Mouse (Mus musculus) left cerebral cortex, postnatal 25 days (tissue): ENCODE data around the gene Tbl3. TPM values are rescaled to one million over a fixed set of nuclear protein-coding genes. Genes with fewer than 3 reads are reported as not detected.

ENCODE experiments used
- DNase-seq, 2 experiments: peaks; one replicate each; pipeline ENCODE4 v3.0.0; 2022; ENCODE audit warnings: low spot score in 2 of 2, mixed read lengths in 1 of 2
- intact Hi-C: fragments of 180-260 bp; cut with DNase I; formaldehyde crosslinking; loops from one replicate; pipeline ENCODE4 v1.15.1; 2025
- total RNA-seq, 2 experiments: library from RNA; stranded (reverse); gene quantifications; 2 replicates each; pipeline ENCODE4 v1.2.3; 2021

Tbl3 gene
- 10 to 100 TPM; 26.1 to 27.4 TPM for total RNA-seq

DNA sequence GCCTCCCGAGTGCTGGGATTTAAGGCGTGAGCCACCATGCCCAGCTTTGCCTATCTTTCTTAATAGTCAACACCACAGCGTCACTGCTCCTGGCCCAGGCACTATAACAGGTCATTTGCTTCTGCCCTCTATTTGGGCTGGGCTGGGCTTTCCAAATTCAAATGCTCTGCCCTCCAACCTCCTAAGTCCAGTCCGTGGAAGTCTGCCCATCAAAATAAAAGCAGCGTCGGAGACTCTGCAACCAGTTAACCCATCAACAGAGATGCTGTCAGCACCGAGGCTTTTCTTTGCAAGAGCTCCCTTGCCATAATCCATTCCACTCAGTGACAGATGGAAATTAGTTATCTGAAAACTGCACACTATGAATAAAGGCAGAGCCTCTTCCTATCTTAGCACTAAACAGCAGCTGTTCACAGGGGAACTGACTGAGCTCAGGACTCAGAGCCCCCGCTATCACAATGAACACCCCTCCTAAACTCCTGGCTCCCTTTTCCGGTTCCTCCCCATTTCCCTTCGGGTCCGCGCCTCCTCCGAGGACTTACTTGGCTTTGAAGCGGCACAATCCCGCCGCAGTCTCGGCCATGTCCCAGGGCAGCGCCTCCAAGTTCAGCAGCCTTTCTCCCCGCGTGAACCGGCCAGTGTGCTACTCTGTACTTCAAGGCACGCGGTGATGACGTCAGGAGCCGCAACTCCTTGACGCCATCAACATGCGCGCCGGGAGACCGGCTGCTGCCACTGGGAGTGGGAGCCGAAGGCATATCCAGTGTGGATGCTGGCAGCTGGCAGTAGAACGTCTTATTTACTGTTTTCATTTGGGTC lies at the start of gene Tbl3:
TSS of gene Tbl3 (minus strand) at position 679 of the 819 bp plus-strand sequence.
- intact Hi-C loops: no loop called here
- peak; percentile 97 to 98 for DNase-seq

DNA sequence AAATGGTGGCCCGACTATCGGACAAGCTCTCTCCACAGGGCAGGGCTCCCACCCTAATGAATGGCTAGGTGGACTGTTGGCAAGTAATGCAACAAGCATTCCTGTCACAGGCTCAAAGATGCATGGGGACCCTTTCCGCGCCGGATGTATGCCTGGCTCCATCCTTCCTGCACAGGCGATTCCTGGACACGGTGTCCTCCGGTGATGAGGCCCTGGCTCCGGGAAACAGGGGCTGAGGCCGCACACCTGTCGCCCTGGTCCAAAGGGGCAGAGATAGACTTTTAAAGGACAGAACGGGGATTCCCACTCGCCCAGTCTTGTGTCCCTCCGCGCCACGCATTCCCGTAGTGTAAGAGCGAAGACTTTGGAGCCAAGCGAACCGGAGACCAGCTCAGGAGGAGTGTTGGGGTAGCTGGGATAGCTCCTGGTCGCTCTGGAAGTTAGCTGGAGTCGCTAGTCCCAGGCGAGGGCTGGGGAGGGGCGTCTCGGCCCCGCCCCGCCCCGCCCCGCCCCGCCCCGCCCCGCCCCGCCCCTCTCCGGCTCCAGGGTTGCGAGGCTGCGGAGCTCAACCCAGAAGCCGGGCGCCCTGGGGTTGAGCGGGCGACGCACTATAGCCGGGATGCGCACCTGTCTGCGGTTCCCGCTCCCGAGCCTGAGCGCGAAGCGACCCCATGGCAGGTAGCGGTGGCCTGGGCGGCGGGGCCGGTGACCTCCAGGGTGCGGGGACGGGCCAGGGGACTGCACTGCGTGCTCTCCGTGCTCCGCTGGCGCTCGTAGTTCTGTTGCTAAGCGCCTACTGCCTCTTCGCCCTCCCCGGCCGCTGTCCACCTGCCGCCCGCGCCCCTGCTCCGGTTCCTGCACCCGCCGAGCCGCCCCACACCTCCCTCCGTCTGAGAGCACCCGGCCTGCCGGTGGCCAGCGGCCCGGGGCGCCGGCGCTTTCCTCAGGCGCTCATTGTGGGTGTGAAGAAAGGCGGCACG lies 45.2 kb upstream of the Tbl3 start, which contains the start of gene Hs3st6:
TSS of gene Hs3st6 (plus strand) at position 574 of the 980 bp plus-strand sequence.
- intact Hi-C loops: no loop called here

DNA sequence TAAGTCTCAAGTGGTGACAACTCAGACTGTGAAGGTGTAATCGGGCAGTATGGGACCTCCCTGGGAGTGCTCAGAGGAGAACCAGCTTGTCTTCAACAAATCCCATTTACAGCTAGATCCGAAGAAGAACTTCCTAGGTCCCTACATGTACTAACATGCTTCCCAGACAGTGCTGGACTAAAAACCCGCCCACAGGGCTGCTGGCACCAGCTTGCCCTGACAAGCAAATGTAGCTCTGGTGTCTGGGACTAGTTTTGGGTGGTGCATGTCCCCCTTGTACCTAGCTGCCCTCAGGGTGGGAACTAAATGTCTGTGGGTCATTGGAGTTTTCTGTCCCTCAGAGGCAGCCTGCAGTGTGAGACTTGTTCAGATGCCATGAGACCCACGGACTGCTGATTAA lies 44.1 kb upstream of the Tbl3 start:
- DNase-seq: no peak
- intact Hi-C loops: no loop called here

More for the DNA sequence above, 45.2 kb upstream of the Tbl3 start, which contains the start of gene Hs3st6:
- no peak for DNase-seq

DNA sequence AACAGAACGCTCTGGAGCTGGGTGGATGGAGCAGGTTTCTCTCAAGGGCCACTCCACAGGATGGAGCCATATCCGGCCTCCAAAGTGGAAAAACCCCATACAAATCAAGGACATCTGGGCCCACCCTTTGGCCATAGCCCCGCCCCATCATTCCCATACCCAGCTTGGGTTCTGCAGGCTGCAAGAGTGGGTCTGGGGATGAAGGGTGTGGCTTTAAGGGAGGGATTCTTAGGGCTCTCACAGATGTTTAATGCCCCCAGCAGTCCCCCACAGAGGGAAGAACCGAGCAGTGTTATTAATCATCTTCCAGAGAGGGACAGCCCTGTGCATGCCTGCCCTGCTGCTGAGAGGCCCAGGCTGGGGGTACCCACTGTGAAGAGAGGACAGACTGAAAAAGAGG lies 39.5 kb upstream of the Tbl3 start:
- no peak for DNase-seq
- intact Hi-C loops: loop anchor here (5.0 kb wide), 1 partner anchor 135 kb away; no protein-coding TSS in a partner anchor

DNA sequence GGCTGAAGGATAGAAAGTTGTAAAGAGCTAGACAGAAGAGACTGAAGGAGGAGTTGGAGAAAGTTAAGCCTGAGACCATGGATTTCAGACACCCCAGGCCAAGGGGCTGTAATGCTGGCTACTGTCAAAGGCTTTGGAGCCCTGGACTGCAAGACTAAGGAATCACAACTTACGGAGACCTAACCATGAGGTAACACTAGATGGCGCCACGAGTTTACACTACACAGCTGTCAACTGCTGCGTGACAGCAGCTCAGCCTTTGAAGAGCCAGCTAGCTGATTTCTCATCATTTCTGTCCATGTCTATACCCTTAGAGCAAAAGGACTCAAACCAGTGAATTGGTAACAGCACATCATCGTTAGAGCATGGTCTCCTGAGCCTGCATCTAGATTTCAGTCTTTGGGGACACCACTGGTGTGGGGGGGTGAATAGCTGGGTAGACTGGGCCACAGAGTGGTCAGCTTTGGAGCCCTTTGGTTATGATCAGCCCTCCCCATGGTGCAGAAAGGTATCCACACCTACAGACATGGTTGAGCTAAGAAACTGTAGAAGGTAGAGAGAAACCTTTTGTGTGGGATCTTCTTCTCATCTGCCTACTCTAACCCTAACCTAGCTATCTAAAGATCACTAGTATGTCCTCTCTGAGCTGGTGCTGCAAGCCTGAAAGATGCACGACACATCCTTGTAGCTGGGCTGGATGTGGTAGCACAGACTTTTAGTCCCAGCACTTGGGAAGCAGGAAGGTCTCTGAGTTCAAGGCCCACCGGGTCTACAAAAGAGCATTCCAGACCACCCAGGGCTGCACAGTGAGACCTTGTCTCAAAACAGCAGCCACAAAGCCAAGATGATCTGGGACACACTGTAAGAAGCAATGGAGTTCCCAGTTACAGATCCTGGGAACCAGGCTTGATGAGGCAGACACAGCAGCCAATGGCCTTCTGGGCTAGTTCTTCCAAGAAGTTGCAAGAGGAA lies 38.4 kb upstream of the Tbl3 start:
- intact Hi-C loops: loop anchor here (1.0 to 5.0 kb wide), 2 partner anchors 71 to 136 kb away; no protein-coding TSS in a partner anchor
- peak; percentile 85 to 90 for DNase-seq

DNA sequence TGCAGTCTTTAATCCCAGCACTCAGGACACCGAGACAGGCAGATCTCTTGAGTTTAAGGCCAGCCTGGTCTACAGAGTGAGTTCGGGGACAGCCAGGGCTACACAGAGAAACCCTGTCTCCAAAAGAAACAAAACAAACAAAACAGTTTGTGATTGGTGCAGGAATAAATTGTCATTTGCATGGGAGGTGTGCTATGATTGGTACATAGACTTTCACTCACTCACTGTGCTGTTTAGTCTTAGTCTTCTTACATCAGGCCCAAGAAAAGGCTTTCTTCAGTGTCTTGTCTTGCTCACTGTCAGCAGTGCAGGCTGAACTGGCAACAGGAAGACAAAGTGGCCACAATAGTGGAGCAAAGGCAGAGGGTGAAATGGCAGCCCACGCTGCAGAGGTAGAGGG lies 36.9 kb upstream of the Tbl3 start:
- intact Hi-C loops: no loop called here
- no peak for DNase-seq

DNA sequence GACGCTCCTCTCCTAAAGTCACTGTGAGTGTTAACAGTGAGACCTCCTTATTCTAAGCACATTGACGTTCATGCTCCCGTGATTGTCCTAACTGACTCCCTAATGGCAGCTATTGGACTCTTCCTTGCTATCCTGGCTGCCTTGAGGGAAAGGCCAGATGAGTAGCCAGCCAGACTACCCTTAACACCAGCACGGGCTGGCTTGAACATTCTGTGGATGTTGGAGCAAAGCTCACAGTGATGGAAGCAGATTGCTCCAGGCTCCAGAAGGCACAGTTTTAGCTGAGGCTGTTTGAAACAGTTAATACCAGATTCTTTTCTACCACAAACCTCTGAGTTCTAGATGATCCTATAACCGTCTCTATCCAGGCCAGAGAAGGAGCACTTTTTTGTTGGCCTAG lies 36.4 kb upstream of the Tbl3 start:
- DNase-seq: no peak
- intact Hi-C loops: no loop called here

DNA sequence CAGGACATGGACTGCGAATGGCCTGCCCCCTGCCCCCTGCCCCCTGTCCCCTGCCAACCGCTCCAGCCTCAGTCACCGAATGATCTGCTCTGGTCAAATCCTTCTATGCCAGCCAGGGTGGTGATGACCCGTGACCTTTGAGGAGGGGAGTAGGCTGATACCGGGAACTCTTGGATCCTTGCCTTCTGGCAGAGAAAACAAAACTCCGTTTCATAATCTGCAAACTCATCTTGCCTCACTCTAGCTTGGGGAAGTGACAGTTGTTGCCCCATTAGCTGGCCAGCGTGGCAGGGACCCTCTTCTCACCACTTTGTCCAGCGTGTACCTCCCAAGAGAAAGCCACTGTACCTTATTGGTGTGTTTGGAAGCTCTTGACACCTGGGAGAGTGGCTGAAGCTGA lies 34.8 kb upstream of the Tbl3 start:
- intact Hi-C loops: no loop called here
- DNase-seq: no peak

DNA sequence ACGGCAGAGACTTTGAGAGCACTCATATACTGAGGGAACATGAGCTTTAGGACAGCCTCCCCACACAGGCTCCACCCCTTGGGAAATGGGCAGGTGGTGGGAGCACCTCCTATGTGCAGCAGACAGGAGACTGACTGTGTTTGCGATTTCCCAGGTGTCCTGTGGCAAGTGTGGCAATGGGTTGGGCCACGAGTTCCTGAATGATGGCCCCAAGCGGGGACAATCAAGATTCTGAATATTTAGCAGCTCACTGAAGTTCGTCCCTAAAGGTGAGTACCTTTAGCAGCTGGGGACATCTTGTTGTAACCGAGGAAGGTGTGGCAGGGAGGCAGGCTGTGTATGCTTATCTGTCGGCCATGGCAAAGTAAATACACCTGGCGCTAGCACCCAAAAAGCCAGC lies 32.5 kb upstream of the Tbl3 start:
- DNase-seq: no peak
- intact Hi-C loops: no loop called here

DNA sequence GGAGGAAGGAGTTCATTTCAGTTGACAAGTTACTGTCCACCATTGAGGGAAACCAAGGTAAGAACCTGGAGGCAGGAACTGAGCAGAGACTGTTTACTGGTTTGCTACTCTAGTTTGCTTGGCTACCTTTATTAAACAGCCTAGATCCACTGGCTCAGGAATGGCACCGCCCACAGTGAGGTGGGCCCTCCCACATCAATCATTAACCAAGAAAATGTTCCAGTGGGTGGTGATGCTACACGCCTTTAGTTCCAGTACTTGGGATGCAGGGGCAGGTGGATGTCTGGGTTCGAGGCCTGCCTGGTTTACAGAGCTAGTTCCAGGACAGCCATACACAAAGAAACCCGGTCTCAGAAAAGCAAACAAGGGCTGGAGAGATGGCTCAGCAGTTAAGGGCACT lies 30.8 kb upstream of the Tbl3 start:
- intact Hi-C loops: no loop called here

DNA sequence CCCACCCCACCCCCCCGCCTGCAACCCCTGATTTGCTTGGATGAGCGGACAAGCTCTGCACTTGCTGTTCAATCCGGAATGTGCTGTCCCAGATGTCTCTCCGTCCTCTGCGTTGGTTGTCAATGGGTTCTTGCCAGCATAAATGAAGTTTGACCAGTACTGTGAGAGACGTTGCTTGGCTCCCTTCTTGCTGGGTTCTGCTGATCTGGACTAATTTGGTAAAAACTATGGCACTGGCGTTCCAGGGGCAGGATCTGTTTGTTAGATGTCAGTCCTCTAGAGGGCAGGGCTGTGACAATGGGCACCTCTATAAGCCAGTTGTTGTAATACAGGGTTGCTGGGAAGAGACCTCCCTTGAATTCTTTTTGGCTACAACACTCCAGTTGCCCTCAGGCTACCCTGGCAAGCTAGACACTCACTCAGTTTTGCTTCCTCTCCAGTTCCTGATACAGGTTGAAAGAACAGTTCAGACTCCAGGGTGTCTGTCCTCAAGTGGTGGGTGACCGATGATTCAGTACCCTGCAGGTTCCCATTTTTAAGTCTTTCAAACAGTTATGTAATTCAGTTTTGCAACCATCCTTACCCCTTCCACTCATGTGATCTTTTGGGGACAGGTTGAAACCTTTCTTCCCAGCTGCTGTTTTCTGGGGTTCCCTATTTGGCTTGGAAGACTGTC lies 29.8 kb upstream of the Tbl3 start:
- no peak for DNase-seq
- intact Hi-C loops: no loop called here

More for the DNA sequence above, 30.8 kb upstream of the Tbl3 start:
- DNase-seq: no peak

DNA sequence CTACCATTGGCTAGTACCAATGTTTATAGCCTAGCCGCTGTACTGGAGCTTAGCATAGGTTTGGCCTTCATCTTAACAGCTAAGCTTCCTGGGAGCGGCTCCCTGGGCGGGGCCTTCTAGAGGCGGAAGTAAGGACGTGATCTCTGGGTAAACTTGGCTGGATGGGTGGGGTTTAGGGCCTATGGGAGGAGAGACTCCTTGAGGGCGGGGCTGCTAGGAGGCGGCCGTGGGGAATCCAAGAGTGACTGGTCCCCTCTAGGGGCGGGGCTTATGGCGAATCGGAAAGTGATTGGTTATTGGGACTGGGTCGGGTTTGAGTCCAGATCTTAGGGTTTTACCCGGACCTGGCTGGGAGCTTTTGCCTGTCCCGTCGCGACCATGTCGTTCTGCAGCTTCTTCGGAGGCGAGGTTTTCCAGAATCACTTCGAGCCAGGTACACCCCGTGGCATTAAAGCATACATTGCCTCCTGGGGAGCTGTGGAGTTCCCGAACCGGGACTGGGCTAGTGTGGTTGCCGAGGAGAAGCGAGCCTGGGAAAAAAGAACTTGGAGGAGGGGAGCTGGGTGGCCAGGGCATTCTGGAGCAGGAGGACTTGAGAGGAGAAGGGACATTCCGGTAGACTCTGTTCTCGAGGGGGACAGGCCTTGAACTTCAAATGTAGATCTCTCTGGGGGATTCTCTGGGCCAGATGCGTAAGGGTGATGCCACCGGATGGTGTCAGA lies 29.0 kb upstream of the Tbl3 start, which contains the start of gene Msrb1:
TSS of gene Msrb1 (plus strand) at position 313 of the 722 bp plus-strand sequence.
- peak; percentile 86 to 97 for DNase-seq
- intact Hi-C loops: no loop called here

DNA sequence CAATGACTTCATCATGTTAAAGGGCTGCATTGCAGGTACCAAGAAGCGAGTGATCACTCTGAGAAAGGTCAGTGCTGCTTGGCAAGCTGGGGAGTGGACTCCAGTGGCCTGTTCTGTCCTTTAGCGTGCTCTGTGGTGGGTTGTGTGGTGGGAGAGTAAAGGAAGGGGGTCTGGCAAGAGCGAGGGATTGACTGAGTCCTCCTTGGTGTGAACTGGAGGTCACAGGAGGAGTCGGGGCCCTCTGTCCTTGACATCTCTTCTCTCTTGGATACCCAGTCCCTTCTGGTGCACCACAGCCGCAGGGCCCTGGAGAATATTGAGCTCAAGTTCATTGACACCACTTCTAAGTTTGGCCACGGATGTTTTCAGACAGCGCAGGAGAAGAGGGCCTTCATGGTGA lies 28.0 kb upstream of the Tbl3 start:
- intact Hi-C loops: no loop called here
- no peak for DNase-seq

DNA sequence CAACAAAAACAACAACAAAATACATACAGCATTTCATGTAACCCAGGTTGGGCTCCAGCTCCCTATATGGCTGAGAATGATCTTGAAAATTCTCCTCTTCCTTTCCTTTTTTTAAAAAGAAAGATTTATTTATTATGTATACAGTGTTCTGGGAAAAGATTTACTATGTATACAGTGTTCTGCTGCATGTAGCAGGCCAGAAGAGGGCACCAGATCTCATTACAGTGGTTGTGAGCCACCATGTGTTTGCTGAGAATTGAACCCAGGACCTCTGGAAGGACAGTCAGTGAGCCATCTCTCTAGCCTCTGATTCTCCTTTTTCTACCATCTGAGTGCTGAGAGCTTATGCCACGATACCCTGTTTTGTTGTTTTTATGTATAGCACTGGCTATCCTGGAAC lies 27.1 kb upstream of the Tbl3 start:
- no peak for DNase-seq
- intact Hi-C loops: no loop called here

DNA sequence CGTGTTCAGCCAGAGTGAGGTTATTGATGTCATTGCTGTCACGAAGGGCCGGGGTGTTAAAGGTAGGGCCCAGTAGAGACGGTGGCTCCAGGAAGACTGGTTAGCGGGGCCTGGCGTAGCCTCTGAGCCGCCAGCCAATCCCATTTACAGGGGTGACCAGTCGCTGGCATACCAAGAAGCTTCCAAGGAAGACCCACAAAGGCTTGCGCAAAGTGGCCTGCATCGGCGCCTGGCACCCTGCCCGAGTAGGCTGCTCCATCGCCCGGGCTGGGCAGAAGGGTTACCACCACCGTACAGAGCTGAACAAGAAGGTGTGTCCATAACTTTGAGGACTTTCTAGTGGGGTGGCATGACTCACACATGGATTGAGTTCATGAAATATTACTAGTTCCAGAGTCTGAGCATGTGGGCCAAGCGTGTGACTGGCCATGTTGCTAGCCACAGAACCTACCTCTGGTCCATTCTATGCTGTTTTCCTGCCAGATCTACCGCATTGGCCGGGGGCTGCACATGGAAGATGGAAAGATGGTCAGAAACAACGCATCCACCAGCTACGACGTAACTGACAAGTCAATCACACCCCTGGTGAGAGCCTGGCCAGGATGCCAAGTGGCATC lies 26.1 kb upstream of the Tbl3 start:
- intact Hi-C loops: no loop called here
- DNase-seq: no peak

DNA sequence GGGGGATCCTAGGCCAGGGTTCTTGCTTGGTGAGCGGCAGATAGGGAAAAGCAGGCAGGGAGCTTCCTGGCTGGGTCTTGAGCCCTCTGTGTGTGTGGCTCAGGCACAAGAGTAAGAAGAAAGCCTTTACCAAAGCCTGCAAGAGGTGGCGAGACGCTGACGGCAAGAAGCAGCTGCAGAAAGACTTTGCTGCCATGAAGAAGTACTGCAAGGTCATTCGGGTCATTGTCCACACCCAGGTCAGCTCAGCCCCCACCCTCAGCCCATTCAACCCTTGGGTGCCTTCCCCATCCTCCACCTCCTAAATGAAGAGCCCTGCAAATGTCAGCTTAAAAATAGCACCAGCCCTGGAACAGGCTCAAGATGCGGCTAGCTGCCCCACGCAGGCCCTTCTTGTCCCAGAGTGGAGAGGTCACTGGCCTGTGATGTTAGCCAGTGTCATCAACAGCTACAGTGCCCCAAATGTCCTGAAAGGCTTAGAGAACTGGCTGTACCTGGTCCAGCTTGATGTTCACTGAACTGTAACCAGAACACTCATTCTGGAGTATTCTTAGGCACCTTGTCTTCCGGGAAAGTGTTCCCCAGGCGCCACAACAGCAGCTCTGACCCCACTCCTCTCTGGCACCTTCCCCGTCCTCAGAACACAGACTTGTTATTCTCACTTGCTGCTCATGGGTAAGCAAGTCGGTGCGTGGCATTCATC lies 24.9 kb upstream of the Tbl3 start:
- intact Hi-C loops: no loop called here
- no peak for DNase-seq

DNA sequence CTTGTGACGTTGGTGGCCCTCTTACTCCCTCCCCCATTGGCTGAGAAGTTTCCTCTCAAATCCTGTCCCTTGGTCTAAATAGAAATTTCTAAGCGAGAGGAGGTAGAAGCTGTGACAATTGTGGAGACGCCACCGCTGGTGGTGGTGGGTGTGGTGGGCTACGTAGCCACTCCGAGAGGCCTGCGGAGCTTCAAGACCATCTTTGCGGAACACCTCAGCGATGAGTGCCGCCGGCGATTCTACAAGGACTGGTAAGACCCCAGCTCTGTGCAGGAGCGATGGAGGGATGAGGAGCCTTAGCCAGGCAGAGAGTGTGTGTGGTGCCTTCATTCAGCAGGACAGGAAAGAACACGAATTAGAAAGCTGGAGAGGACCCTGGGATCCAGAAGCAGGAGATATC lies 23.3 kb upstream of the Tbl3 start:
- intact Hi-C loops: no loop called here
- DNase-seq: no peak
